Mouse (Mus musculus): ENCODE measurements around the gene Tecpr2.

GRCm38 (mm10) chr12:110965500-110965899 is 76.4 kb downstream of the Tecpr2 start:
- TF ChIP-seq POLR2A (IDR thresholded peaks at IDR 0.05; ENCODE audit: low read depth, low read length) (no peak), CTCF (IDR thresholded peaks at IDR 0.05; ENCODE audit: borderline replicate concordance, insufficient read depth, low read length) (no peak)

Data from embryonic fibroblast, embryonic 13.5 days (primary cell).